Mouse (Mus musculus): Measurements from ENCODE around the gene Ggn.
A peak's percentile ranks its signal among the peaks of the same experiment; 100 is the strongest.
"Not testable (repeated sequence)": the region's sequence is repeated elsewhere in the genome, so short reads cannot be mapped to it uniquely, and the experiment has no call there.

The Ggn gene

DNA sequence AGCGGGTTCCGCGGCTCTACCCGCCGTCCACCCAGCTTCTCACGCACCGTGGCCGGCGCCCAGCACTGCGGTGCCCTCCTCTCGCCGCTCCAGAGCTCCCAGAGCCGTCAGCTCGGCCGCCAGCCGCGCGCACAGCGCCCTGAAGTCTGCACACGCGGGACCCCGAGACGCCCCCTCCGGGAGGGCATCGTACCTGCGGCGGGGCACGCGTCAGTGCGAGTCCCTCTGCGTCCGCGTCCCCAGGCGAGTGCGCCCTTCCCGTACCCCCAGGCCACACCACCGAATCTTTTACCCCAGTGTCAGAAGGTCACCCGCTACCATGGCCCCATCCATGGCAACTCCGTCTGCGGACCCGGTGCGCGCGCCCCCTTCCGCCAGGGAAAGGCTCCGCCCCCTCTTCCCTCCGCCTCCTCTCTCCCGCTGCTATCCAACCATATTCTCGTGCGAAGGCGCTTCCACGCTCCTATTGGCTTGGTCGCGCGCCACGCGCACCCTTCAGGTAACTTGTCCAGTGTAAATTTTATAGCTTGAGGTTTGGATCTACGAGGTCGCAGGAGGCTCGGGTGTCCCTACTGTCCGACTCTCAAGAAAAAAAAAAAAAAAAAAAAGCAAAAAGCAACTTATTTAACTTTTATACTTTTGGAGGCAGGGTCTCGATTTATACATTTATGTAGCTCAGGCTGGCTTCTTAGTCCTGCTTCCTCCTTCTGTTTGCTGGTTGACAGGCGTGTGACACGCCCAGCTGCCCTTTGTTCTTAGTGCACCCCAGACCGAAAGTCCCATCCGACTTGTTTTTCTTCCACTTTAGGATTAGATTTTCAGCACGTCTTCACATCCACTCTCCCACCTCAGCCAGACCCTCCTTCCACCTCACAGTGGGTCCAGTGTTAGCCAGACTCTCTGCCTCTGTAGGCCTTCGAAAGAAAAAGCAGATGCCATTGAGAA, 13.9 kb upstream of the Ggn start, which contains the start of gene Fam98c:
TSS of gene Fam98c (minus strand) at position 397 of the 945 bp plus-strand sequence.
- ATAC-seq (ENCODE audit: insufficient number of reproducible peaks, low FRiP score, low TSS enrichment): peak; percentile 80

DNA sequence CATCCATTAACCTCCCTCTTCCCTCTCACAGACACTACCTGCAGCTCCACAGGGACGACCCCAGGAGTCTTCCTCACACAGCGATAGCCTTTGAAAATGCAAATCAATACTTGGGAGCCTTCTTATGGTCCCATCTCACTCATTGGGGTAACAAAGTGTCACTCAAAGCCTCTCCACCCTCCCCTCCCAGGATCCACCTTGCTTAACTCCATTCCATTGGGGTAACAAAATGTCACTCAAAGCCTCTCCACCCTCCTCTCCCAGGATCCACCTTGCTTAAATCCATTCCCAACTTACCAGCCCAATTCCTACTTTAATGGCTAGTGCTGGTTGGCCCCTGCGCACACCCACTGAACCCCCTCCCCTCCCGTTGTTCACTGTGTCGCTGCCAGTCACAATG, 11.7 kb upstream of the Ggn start:
- ATAC-seq (ENCODE audit: insufficient number of reproducible peaks, low FRiP score, low TSS enrichment): no peak

DNA sequence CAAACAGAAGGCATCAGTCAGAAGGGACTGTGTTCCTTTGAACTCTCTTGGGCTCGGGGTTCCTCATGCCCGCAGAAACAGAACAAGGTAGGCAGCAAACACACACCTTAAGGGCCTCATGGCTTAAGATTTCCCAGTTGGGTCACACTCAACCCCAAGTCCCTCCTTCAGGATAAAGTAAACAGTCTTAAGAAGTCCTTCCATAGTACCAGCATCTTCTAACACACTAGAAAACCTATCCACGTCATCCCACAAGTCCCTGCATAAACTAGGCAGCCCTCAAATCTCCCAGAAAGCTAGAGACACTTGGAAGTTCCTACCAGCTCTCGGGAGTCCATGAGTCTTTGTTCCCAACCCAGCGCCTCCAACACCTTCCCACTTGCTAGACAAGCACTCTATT, 7.7 kb upstream of the Ggn start:
- ATAC-seq (ENCODE audit: insufficient number of reproducible peaks, low FRiP score, low TSS enrichment): no peak

GRCm38 (mm10) chr7:29162750-29163525, 7.1 kb upstream of the Ggn start:
- no peak for ATAC-seq (ENCODE audit: insufficient number of reproducible peaks, low FRiP score, low TSS enrichment)

GRCm38 (mm10) chr7:29167656-29168055, 2.4 kb upstream of the Ggn start:
- ATAC-seq (ENCODE audit: insufficient number of reproducible peaks, low FRiP score, low TSS enrichment): no peak

DNA sequence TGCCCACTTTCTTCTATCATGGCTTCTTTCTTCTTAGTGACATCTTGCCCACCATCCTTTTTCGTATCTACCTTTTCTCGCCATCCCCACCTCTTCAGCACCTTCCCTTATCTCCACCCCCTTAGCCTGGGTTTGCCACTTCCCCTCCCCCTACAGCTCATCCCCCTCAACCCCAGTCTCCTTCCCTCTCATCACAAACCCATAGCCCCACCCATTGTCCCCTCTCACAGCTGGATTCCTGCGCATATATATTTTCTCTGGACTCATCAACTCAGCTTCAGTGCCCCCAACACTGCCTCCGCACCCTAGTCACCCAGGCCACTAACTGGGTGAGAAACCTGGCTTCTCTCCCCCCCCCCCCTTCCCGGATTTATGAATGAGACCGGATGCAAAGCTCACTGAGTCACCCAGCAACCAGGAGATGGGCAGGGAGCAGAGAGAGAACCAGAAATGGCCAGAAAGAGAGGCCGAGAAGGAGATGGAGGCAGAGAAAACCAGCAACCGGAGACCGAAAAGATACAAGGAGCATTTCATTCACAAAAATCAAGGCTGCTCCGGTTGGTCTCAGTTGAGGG, 1.8 kb upstream of the Ggn start:
- no peak for ATAC-seq (ENCODE audit: insufficient number of reproducible peaks, low FRiP score, low TSS enrichment)

DNA sequence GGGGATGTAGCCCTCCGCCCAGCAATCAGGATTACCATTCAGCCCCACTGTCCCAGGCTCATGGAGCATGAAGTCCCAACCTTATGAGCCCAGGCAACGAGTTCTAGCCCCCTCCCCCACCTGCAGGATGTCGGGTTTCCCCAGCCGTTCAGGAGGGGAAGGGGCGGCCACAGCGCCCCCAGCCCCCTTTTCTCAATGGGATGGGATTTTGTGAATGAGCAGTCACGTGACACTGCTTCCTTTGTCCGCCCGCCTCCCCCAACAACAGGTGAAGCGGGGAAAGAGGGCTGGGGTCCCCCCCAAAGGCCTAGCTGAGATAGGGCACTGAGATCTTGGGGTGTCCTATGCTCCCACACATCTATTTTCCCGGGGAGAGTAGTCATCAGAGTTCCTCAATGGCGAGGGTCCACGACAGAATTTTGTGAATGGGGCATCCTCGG, 1.2 kb upstream of the Ggn start:
- no peak for ATAC-seq (ENCODE audit: insufficient number of reproducible peaks, low FRiP score, low TSS enrichment)

DNA sequence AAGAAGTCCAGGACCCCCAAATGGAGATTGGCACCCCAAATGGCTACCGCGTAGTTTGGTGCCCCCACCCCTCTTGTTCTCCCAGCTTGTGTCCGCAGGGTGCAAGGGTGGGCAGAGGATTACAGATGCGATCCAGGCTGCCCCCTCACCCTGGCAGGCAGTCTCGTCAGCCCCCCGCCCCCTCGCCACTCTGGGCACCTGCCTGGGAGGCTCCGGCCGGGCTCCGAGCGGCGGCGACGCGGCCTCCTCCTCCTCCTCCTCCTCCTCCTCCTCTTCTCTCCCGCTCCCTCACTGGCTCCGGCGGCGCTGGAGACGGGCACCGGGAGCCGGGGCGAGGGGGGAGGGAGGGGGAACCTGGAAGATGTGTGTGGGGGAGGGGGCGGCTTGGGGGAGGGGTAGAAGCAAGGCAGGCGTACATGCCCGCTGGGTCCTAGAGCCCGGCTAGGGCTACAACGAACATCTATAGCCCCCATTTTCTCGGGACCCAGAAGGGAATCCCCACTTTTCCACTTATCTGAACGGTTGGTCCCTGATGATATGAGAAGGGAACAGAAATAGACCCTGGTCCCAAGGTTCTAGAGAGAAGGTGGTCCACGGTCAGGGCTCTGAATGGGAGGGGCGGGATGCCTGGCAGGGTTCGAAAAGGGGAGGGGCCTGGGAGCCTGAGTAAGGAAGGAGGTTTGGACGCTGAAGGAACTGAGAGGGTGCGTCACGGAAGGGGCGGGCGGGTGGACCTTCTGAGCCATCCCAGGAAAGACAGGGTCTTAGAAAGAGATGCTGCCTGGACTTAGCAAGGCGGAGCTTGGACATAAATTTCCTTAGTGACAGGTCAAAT, 562 bp upstream of the Ggn start:
- ATAC-seq (ENCODE audit: insufficient number of reproducible peaks, low FRiP score, low TSS enrichment): peak; percentile 80

GRCm38 (mm10) chr7:29170755-29171561, 948 bp downstream of the Ggn start:
- ATAC-seq (ENCODE audit: insufficient number of reproducible peaks, low FRiP score, low TSS enrichment): no peak

DNA sequence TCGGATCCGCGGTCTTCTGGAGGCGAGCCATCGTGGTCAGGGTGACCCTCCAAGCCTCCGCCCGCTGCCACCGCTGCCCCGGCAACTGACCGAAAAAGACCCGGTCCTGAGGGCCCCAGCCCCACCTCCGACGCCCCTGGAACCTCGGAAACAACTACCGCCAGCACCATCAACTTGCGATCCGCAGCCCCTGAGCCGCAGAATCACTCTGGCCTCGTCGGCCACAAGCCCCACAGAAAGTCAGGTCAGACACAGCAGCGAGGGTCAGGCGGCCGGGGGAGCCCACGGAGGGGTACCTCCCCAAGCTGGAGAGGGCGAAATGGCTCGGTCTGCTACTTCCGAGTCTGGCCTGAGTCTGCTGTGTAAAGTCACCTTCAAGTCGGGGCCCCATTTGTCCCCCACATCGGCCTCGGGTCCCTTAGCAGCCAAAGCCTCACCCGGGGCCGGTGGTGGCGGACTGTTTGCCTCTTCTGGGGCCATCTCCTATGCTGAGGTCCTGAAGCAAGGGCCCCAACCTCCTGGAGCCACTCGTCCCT, 1.6 kb downstream of the Ggn start:
- ATAC-seq (ENCODE audit: insufficient number of reproducible peaks, low FRiP score, low TSS enrichment): no peak

DNA sequence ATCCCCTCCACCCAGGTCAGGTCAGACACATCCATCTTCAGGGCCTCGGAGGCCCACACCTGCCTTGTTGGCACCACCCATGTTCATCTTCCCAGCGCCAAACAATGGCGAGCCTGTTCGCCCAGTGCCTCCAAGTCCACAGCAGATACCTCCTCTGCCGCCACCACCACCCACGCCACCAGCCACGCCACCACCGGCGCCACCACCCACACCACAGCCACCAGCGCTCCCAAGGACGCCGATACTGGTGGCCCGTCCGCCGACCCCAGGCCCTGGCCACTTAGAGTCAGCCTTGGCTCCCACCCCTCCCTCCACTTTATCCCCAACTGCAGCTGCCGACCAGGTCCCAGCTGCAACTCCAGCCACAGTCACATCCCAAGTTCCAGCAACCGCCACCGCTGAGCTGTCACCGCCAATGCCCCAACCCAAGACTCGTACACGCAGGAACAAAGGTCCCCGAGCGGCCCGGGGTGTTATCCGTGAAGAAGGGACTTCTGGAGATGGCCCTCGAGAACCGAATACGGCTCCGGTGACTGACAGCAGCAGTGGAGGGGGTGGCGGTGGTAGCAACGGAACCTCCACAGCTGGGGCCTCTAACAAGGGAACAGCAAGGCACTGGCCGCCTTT, 2.5 kb downstream of the Ggn start:
- ATAC-seq (ENCODE audit: insufficient number of reproducible peaks, low FRiP score, low TSS enrichment): no peak

DNA sequence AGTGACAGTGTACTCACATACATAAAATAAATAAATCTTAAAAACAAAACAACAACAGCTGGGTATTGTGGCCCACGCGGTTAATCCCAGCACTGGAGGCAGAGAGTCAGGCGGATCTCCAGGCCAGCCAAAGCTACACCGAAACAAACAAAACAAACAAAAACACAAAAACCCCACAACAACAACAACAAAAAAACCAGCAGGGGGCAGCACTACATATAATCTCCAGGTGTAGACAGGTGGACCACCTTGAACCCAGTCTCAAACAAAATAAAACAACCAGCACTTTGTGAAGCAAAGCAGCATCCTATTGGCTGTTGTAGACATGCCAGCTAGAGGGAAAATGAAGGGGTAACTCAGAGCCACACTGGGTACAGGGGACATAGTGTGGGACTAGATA, 8.1 kb downstream of the Ggn start:
- no peak for ATAC-seq (ENCODE audit: insufficient number of reproducible peaks, low FRiP score, low TSS enrichment)

GRCm38 (mm10) chr7:29179323-29179722, 9.3 kb downstream of the Ggn start:
- ATAC-seq (ENCODE audit: insufficient number of reproducible peaks, low FRiP score, low TSS enrichment): no peak

- peak; percentile 96 for ATAC-seq (ENCODE audit: insufficient number of reproducible peaks, low FRiP score, low TSS enrichment)
Observed at GRCm38 (mm10) chr7:29180077-29180853, 10.3 kb downstream of the Ggn start, which contains the start of gene Psmd8. TSS of gene Psmd8 (minus strand) at chr7:29180701.

- ATAC-seq (ENCODE audit: insufficient number of reproducible peaks, low FRiP score, low TSS enrichment): no peak
Observed at GRCm38 (mm10) chr7:29180854-29181236, 10.8 kb downstream of the Ggn start.

GRCm38 (mm10) chr7:29181323-29181722, 11.3 kb downstream of the Ggn start:
- not testable (repeated sequence) for ATAC-seq (ENCODE audit: insufficient number of reproducible peaks, low FRiP score, low TSS enrichment)

DNA sequence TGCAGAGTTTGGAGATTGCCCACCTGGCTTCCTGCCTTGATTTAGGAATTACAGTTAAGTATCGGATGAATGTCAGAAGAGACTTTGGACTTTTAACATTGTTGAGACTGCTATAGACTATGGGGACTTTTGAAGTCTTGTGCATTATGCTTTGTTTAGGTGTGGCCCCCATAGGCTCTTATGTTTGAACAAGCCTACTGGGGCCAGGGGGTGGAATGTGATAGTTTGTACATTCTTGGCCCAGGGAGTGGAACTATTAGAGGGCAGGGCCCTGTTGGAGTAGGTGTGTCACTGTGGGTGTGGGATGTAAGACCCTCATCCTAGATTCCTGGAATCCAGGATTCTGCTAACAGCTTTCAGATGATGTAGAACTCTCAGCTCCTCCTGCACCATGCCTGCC, 24.2 kb downstream of the Ggn start:
- not testable (repeated sequence) for ATAC-seq (ENCODE audit: insufficient number of reproducible peaks, low FRiP score, low TSS enrichment)

DNA sequence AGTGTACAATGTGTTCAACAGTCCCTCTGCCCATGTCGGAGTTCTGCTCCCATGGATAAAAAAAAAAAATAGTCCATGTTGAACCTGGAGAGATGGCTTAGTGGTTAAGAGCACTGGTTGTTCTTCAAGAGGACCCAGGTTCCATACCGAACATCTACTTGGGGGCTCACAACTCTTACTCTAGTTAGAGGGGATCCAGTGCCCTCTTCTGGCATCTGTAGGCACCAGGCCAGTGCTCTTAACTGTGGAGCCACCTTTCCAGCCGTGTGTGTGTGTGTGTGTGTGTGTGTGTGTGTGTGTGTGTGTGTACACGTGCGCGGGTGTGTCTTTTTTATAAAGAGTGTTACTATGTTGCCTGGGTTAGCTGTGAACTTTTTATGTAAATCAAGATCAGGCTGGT, 32.6 kb downstream of the Ggn start:
- ATAC-seq (ENCODE audit: insufficient number of reproducible peaks, low FRiP score, low TSS enrichment): no peak

All from cerebellum, adult (tissue).